9 mouse cellular contexts compared by ENCODE assay signal in genomic region chr15:96254356-96254755, GRCm38 (mm10). TPM values are rescaled to one million over a fixed set of nuclear protein-coding genes. Genes with fewer than 3 reads are reported as not detected.
DNase-seq lines count a peak whose midpoint lies in the region; ATAC-seq lines count a peak whose summit lies in the region.
"Had no signal": no experiment of that assay in that cellular context is flagged by ENCODE, and none has a peak within 500 bp of the region (broad histone marks: within the 10 kb centered on the region; RNA-seq: fewer than 3 reads in every experiment).

No protein-coding gene starts in this region.

- no peaks in the 10 kb centered on the region for H3K27me3 ChIP-seq in heart, embryonic 14.5 days (ENCODE audit: control insufficient read depth, insufficient read depth, low read length)
- no peaks in the 10 kb centered on the region for H3K27me3 ChIP-seq in hindbrain, embryonic 11.5 days (ENCODE audit: control insufficient read depth, insufficient read depth, low read length)
- no peaks in the 10 kb centered on the region for H3K27me3 ChIP-seq in midbrain, embryonic 12.5 days

- intact Hi-C loops in heart, postnatal 10 days (cut with DNase I): no loop called here
- intact Hi-C loops in left cerebral cortex, postnatal 4 days (cut with DNase I): no loop called here

- H3K4me2 ChIP-seq in heart, embryonic 14.5 days (ENCODE audit: low read length): peak overlapping the region; percentile 55
- peak overlapping the region; percentile 32 for H3K4me2 ChIP-seq in hindbrain, embryonic 11.5 days (replicated peaks; ENCODE audit: low read depth, low read length)
- peak overlapping the region; percentile 56 for H3K4me2 ChIP-seq in midbrain, embryonic 12.5 days (replicated peaks)

- peak overlapping the region; percentile 16 to 41 for H3K4me3 ChIP-seq in heart, embryonic 14.5 days (ENCODE audit: control insufficient read depth in 1 of 2, insufficient read depth in 1 of 2, low read depth in 1 of 2, low read length in 2 of 2)
- peak overlapping the region; percentile 31 for H3K4me3 ChIP-seq in brown adipose tissue, adult 24 weeks (ENCODE audit: insufficient read depth, low read depth, low read length)
- H3K4me3 ChIP-seq in hindbrain, embryonic 11.5 days (ENCODE audit: low read depth, low read length): peak overlapping the region; percentile 18; the same call in 1 of the 2 replicates
- peak overlapping the region; percentile 33 for H3K4me3 ChIP-seq in midbrain, embryonic 12.5 days
- H3K4me3 ChIP-seq: myocyte had no signal

- peak overlapping the region; percentile 18 for H3K9ac ChIP-seq in heart, embryonic 14.5 days (ENCODE audit: low read length)
- H3K9ac ChIP-seq in hindbrain, embryonic 11.5 days (ENCODE audit: low read depth, low read length): peak overlapping the region; percentile 37; the same call in 1 of the 2 replicates
- H3K9ac ChIP-seq in midbrain, embryonic 12.5 days (replicated peaks): no peak overlapping the region

- no peak for ATAC-seq in heart, embryonic 14.5 days (ENCODE audit: insufficient number of reproducible peaks, insufficient read depth, low FRiP score, low read depth)
- no peak for ATAC-seq in hindbrain, embryonic 11.5 days (ENCODE audit: low FRiP score)
- ATAC-seq in midbrain, embryonic 12.5 days (ENCODE audit: low FRiP score, low read depth): no peak

- H3K9me3 ChIP-seq in heart, embryonic 14.5 days (ENCODE audit: control insufficient read depth, low read length): no peaks in the 10 kb centered on the region
- H3K9me3 ChIP-seq in hindbrain, embryonic 11.5 days (ENCODE audit: control insufficient read depth, low read length): no peaks in the 10 kb centered on the region
- H3K9me3 ChIP-seq in midbrain, embryonic 12.5 days: no peaks in the 10 kb centered on the region

- peaks cover 8% of the 10 kb centered on the region in 2 experiments for H3K4me1 ChIP-seq in heart, embryonic 14.5 days (ENCODE audit: control insufficient read depth in 2 of 2, insufficient read depth in 2 of 2, low read length in 2 of 2)
- no peaks in the 10 kb centered on the region for H3K4me1 ChIP-seq in brown adipose tissue, adult 24 weeks (ENCODE audit: control insufficient read depth, insufficient read depth, insufficient read length, low read length)
- no peaks in the 10 kb centered on the region for H3K4me1 ChIP-seq in hindbrain, embryonic 11.5 days (replicated peaks; ENCODE audit: control insufficient read depth, insufficient read depth, low read length)
- H3K4me1 ChIP-seq in midbrain, embryonic 12.5 days: peaks cover 9% of the 10 kb centered on the region

- no peak for DNase-seq in heart, postnatal 10 days
- DNase-seq in hindbrain, embryonic 11.5 days (ENCODE audit: low spot score): peak; percentile 46
- no peak for DNase-seq in left cerebral cortex, adult 9 months (ENCODE audit: low spot score in 2 of 2)
- DNase-seq in left cerebral cortex, postnatal 4 days: no peak
- DNase-seq in right cerebral cortex, postnatal 14 days: no peak

- 3% methylated on average over 17 of the region's 17 CpGs for WGBS in heart, embryonic 14.5 days
- under 1% methylated on average over 17 of the region's 17 CpGs for WGBS in hindbrain, embryonic 11.5 days
- WGBS in midbrain, embryonic 12.5 days: 2% methylated on average over 17 of the region's 17 CpGs

- H3K27ac ChIP-seq in heart, embryonic 14.5 days (replicated peaks in 1 of 2; ENCODE audit: control insufficient read depth in 1 of 2, insufficient read depth in 1 of 2, low read depth in 2 of 2, low read length in 2 of 2): 0 out of 4 replicates have a peak overlapping the region, but pooled peaks of 1 of the 2 experiments have one; percentile 5
- no peak overlapping the region for H3K27ac ChIP-seq in brown adipose tissue, adult 24 weeks (replicated peaks; ENCODE audit: low read depth, low read length)
- H3K27ac ChIP-seq in hindbrain, embryonic 11.5 days (ENCODE audit: low read depth, low read length): no peak overlapping the region
- H3K27ac ChIP-seq in midbrain, embryonic 12.5 days (replicated peaks): no peak overlapping the region

- H3K36me3 ChIP-seq in heart, embryonic 14.5 days (ENCODE audit: control insufficient read depth, insufficient read depth, low read length): no peaks in the 10 kb centered on the region
- no peaks in the 10 kb centered on the region for H3K36me3 ChIP-seq in hindbrain, embryonic 11.5 days (ENCODE audit: control insufficient read depth, insufficient read depth, low read length)
- no peaks in the 10 kb centered on the region for H3K36me3 ChIP-seq in midbrain, embryonic 12.5 days

RNA-seq across cellular contexts. Expression of gene Arid2, which starts 33.0 kb away (rescaled TPM):
- polyA plus RNA-seq in heart, embryonic 14.5 days (2014; fragmentation: Nextera tagmentation; extraction: Ambion mirVana): 19.4 and 20.3 TPM in 2 replicates
- total RNA-seq in heart, postnatal 10 days (2021): 10 to 100 TPM; 40.0 to 42.5 TPM
- 6.7 and 7.4 TPM in 2 replicates for polyA plus RNA-seq in brown adipose tissue, adult 24 weeks (2012; ENCODE audit: insufficient read depth, insufficient read length, missing spikeins)
- 37.0 and 39.0 TPM in 2 replicates for polyA plus RNA-seq in hindbrain, embryonic 11.5 days (2014; fragmentation: Nextera tagmentation; extraction: Ambion mirVana)
- polyA plus RNA-seq in midbrain, embryonic 12.5 days (2016; fragmentation: Nextera tagmentation; extraction: Ambion mirVana): 35.1 and 37.5 TPM in 2 replicates
- 10 to 100 TPM; 58.7 to 63.5 TPM for total RNA-seq in left cerebral cortex, postnatal 4 days (2021)
